Comparison of ENCODE assay signal across 38 mouse cellular contexts in genomic region chr19:11520146-11520545, GRCm38 (mm10). TPM values are rescaled to one million over a fixed set of nuclear protein-coding genes. Genes with fewer than 3 reads are reported as not detected.
"Had no signal": no experiment of that assay in that cellular context is flagged by ENCODE, and none has a peak within 500 bp of the region (broad histone marks: within the 10 kb centered on the region; RNA-seq: fewer than 3 reads in every experiment).

No protein-coding gene starts in this region.

- ATAC-seq: hindbrain, embryonic 16.5 days; intestine, embryonic 16.5 days had no signal

- H3K4me3 ChIP-seq: heart, embryonic 10.5 days; heart, embryonic 12.5 days; hindbrain, embryonic 10.5 days; hindbrain, embryonic 12.5 days; kidney, embryonic 15.5 days; limb, embryonic 10.5 days; limb, embryonic 12.5 days; liver, embryonic 13.5 days had no signal

- H3K27ac ChIP-seq: gastrocnemius, adult 2 months; heart, embryonic 10.5 days; hindbrain, embryonic 10.5 days; hindbrain, embryonic 12.5 days; hindbrain, embryonic 14.5 days; kidney, embryonic 15.5 days; kidney, postnatal 0 days; limb, embryonic 10.5 days; limb, embryonic 12.5 days; liver, embryonic 13.5 days had no signal

- H3K4me1 ChIP-seq: heart, embryonic 10.5 days; heart, embryonic 12.5 days; hindbrain, embryonic 10.5 days; hindbrain, embryonic 12.5 days; kidney, embryonic 15.5 days; limb, embryonic 10.5 days; limb, embryonic 12.5 days; liver, embryonic 13.5 days had no signal

- DNase-seq: gastrocnemius, adult 2 months; gastrocnemius, postnatal 10 days; gastrocnemius, postnatal 25 days; heart, adult 18-20 months; heart, postnatal 10 days; heart, postnatal 4 days; kidney, adult 11 months; kidney, adult 2 months; kidney, adult 9 months; kidney, postnatal 14 days; kidney, postnatal 4 days; layer of hippocampus, adult 9-11 months; layer of hippocampus, postnatal 36 days; liver; liver, embryonic 13.5 days had no signal

RNA-seq across cellular contexts. Expression of gene Ms4a4d, which starts 16.5 kb away (rescaled TPM):
- total RNA-seq: granulocyte monocyte progenitor cell, adult 5-6 weeks; layer of hippocampus, adult 18-20 months; layer of hippocampus, adult 8-10 months; layer of hippocampus, postnatal 14 days; layer of hippocampus, postnatal 36 days; left cerebral cortex, adult 18-20 months; left cerebral cortex, postnatal 14 days; left cerebral cortex, postnatal 36 days had no signal
- polyA plus RNA-seq: hindbrain, embryonic 12.5 days; hindbrain, embryonic 14.5 days; hindbrain, embryonic 16.5 days had no signal

RNA-seq across cellular contexts. Expression of gene Gm8369, which starts 34.4 kb away (rescaled TPM):
- total RNA-seq: gastrocnemius, adult 2 months; gastrocnemius, postnatal 25 days; heart, postnatal 25 days; heart, postnatal 4 days had no signal
- polyA plus RNA-seq: heart, embryonic 10.5 days; heart, embryonic 12.5 days; heart, embryonic 14.5 days; heart, embryonic 16.5 days; hindbrain, embryonic 10.5 days; hindbrain, embryonic 12.5 days; hindbrain, embryonic 14.5 days; hindbrain, embryonic 16.5 days; intestine, embryonic 14.5 days; intestine, embryonic 16.5 days; kidney, embryonic 15.5 days; kidney, postnatal 0 days; limb, embryonic 10.5 days; limb, embryonic 12.5 days; liver, embryonic 11.5 days; liver, embryonic 13.5 days had no signal
